Mouse (Mus musculus): ENCODE results near the gene Lysmd1.

Lysmd1 gene

DNA sequence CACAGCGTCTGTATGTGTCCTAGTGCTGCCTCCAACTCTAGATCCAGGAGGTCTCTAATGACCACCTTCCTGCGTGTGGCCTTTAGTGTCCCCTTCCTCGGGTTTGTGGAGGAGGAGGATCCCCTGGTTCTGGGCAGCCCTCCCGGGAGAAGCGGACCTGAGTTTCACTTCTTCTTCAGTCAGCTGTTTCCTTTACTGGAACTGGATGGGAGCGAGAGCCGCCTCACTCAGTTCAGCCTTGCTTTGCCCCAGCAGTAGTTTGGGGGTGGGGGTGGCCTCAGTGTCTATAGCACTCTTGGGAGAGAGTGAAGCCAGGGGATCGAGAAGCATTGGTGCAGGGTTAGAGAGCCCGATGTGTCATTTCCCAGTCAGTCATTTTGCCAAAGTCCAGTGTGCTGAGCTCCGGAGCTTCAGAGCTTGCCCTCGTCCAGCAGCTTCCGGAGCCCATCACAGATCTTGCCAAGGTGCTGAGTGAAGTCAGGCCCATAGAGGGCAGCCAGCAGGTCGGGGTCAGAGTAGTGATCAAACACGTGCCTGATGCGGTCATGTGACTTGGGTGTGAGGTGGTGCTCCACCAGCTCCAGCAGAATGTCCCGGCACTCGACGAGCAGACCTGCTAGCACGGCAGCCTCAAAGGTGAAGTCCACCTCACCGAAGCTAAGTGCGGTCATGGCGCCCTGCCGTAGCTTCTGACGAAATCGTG is 5.8 kb downstream of the Lysmd1 start:
- no peak for DNase-seq (ENCODE audit: low spot score)

- DNase-seq (ENCODE audit: low spot score) = no peak
Measured at GRCm38 (mm10) chr3:95140289-95140595, 6.4 kb downstream of the Lysmd1 start.

- DNase-seq (ENCODE audit: low spot score) = no peak
Measured at GRCm38 (mm10) chr3:95140795-95141194, 6.9 kb downstream of the Lysmd1 start.

GRCm38 (mm10) chr3:95141474-95141873 is 7.6 kb downstream of the Lysmd1 start:
- DNase-seq (ENCODE audit: low spot score) = no peak

GRCm38 (mm10) chr3:95141952-95142616 is 8.2 kb downstream of the Lysmd1 start, which contains the start of gene Tnfaip8l2:
Gene Tnfaip8l2, minus strand, starts transcription at chr3:95142360.
- no peak for DNase-seq (ENCODE audit: low spot score)

DNA sequence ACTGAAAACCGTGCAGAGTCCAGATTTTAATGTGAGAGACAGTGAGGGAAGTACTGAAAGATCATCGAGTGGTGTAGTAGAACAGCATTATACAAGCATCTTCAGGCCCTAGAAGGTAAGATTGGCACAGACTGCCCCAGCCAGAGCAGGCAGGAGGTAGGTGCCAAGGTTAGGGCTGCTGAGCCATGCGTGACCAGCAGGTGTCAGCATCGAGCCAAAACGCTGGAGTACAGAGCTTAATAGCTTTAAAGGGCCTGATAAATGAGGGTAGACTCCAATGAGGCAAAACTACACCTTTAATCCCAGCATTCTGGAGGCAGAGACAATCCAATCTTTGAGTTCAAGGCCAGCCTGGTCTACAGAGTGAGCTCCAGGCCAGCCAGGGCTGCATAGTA is 8.7 kb downstream of the Lysmd1 start:
- DNase-seq (ENCODE audit: low spot score) = peak; percentile 83

DNA sequence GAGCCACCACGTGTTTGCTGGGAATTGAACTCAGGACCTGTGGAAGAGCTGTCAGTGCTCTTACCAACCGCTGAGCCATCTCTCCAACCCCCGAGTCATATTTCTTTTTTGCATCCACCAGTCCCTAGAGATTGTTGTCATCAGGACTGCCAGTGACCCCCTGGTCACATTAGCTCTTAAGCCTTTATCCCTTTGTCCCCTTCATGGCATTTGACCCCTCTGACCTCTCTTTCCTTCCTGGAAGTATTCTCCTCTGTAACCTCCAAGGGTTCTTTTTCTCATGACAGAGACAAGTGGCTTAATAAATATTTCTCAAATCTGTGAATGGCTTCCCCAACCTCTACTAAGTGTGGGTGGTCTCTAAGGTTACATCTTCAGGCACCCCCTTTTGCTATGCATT is 14.0 kb downstream of the Lysmd1 start:
- no peak for DNase-seq (ENCODE audit: low spot score)

DNA sequence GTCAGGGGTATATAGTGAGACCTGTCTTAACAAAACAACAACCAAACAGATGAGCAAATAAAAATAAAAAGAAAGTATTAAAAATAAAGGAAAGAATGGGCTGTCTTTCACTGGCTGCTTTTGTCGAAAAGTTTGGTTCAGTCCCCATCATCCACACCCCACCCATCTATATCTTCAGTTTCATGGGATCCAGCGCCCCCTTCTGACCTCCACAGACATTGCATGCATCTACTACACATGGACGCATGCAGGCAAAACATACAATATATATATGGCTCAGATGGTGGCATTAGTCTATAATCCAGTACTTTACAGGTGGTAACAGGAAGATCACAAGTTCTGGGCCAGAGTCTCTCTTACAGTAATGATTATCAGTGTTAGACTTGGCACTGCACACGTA is 20.0 kb downstream of the Lysmd1 start:
- DNase-seq (ENCODE audit: low spot score) = peak; percentile 65

- DNase-seq (ENCODE audit: low spot score) = no peak
Measured at GRCm38 (mm10) chr3:95159511-95159986, 25.7 kb downstream of the Lysmd1 start.

DNA sequence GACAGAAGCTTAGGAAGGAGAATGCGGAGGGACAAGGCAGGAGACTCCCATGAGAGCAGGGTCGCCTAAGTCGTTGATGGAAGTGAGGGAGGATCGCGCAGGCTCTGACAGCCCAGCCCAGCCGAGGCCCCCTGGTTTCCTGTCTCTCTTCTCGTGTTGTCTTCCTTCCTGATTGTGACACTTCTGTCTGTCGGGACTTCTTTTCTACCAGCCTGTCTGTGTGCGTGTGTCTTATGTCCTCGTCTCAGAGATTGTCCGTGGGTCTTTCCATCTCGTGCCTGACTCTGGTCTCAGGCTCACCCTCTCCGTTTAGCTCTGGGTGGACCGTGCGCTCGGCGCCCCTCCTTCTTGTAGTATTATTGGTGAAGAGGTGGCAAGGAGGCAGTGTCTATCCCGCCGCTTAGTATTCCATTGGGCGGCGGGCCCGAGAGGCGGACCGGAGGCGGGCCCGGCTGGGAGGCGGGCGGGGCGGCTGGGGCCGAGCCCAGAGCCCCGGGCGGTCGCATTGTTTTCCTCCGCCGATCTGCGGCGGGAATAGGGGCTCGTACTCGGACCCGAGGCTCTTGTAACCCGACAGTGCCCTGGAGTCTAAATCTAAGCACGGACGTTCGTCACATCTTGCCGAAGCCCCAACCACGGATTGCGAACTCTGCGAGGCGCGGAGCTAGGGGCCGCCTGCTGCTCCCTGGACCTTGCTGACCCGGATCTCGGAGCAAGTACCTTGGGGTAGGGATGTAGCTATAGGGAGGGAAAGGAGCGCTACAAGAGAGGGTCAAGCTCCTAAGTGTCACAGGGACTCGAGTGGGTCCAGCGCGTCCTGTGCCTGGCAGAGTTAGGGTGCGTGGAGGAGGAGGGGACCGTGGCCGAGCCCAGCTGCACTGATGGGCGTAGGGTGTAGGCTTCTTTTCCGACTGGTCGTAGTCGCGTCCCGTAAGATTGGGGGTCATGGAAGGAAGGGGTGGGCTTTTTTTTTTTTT is 26.4 kb downstream of the Lysmd1 start, which contains the start of gene Sema6c:
TSS of gene Sema6c (plus strand) at position 471 of the 977 bp plus-strand sequence.
- peak; percentile 80 for DNase-seq (ENCODE audit: low spot score)

DNA sequence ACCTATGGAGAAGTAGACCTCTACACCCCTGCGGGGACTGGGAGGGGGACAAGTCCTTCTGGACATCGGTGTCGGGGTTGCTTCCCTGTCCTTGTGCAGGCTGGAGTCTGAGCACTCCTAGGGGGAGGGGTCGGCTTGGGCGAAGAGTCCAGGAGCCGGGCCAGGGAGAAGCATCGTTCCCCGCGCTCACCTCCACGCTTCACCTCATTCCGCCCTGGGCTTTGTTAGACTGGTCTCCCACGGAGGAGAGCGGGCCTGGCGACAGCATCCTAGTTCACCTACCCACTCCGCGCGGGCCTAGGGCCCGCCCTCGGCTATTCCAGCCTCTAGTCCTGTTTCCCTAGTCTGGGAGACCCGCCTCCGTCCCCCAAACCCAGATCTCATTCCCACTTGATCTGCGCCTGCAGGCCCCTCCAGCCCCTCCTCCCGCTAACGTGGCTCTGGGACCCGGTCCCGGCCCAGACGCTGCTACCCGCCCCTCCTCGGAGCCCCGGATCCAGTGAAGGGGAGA is 27.2 kb downstream of the Lysmd1 start:
- DNase-seq (ENCODE audit: low spot score) = no peak

GRCm38 (mm10) chr3:95161618-95162344 is 27.9 kb downstream of the Lysmd1 start:
- no peak for DNase-seq (ENCODE audit: low spot score)

DNA sequence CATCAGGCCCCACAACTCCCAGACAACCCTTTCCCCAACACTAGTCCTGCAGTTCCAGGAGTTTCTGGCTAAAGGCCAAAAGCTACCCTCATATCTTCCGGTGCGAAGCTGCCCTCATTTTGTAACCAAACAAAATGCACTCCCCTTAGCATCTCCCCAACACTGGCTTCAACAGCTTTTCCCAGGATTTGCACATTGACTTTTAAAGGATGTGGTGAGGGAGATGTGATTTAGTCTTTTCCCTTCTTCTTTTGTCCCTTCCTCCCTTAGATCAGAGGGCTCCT is 28.4 kb downstream of the Lysmd1 start:
- no peak for DNase-seq (ENCODE audit: low spot score)

- DNase-seq (ENCODE audit: low spot score) = no peak
Measured at GRCm38 (mm10) chr3:95163419-95164255, 29.7 kb downstream of the Lysmd1 start.

DNA sequence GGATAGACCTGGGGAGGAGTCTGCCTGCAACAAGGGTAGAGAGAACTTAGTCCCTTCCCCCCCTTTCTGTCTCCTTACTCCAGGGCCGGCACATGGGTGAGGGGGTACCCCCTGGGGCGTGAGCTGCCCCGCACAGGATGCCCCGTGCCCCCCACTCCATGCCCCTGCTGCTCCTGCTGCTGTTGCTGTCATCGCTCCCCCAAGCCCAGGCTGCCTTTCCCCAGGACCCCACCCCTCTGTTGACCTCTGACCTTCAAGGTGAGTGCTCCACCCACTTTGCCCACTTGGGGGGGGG is 30.3 kb downstream of the Lysmd1 start:
- DNase-seq (ENCODE audit: low spot score) = no peak

GRCm38 (mm10) chr3:95164840-95165239 is 31.0 kb downstream of the Lysmd1 start:
- no peak for DNase-seq (ENCODE audit: low spot score)

GRCm38 (mm10) chr3:95169996-95170395 is 36.1 kb downstream of the Lysmd1 start:
- no peak for DNase-seq (ENCODE audit: low spot score)

DNA sequence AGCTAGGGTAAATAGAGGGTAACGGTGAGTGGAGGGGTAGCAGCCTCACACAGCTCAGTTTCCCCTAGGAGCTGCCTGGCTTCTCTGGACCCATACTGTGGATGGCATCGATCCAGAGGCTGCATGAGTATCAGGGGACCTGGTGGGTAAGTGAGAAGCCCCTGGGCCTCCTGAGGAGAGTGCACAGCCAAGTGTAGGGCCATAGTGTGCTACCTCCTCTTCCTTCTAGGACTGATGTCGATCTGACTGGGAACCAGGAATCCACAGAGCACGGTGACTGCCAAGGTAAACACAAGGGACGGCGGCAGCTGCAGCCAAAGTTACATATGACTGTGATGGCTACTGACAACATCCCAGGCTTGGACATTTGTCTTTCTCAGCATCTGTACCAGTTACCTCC is 37.2 kb downstream of the Lysmd1 start:
- DNase-seq (ENCODE audit: low spot score) = no peak

DNA sequence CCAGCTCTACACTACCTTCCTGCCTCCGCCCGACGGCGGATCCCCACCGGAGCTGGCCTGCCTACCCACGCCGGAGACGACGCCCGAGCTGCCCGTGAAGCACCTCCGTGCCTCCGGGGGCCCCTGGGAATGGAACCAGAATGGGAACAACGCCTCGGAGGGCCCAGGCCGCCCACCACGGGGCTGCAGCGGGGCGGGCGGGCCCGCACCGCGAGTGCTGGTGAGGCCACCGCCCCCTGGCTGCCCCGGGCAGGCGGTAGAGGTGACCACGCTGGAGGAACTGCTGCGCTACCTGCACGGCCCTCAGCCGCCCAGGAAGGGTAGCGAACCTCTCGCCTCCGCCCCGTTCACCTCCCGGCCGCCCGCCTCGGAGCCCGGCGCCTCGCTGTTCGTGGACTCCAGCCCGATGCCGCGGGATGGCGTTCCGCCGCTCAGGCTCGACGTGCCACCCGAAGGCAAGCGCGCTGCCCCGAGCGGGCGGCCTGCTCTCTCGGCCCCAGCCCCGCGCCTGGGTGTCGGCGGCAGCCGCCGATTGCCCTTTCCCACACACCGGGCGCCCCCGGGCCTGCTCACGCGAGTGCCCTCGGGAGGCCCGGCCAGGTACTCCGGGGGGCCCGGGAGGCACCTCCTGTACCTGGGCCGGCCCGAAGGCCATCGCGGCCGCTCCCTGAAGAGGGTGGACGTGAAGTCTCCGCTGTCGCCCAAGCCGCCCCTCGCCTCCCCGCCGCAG is 38.8 kb downstream of the Lysmd1 start:
- no peak for DNase-seq (ENCODE audit: low spot score)

DNA sequence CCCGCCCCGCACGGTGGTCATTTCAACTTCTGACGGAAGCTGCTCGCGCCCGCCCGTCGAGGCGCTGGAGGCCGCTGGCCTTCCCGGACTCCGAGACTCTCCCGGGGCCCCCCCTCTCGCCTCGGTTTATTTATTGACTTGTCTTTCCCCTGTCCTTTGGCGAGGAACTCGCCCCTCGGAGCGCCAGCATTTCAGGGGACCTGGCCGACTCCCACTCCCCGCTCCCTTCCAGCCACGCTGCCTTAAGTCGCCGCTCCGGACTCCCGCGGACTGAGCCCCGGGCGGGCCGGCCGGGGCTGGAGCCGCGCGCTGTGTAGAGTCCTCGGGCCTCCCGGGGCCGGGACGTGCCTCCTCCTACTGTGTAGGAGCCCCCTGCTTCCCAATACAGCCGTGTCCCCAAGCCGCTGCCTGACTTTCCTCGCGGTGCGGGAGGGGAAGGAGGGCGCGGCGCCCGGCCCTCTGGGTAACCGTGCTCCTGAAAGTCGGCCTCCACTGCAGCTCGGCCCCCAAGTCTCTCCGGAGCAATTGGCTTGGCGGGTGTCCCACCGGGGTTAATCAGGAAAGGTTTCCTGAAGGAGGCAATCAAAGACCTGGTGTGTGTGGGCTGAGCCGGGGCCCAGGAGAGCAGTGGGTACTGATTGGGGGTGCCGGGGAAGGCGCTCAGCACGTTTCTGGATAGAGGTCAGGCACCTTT is 39.5 kb downstream of the Lysmd1 start:
- DNase-seq (ENCODE audit: low spot score) = no peak
